ENCODE assay signal across 16 mouse cellular contexts in the genomic region with DNA sequence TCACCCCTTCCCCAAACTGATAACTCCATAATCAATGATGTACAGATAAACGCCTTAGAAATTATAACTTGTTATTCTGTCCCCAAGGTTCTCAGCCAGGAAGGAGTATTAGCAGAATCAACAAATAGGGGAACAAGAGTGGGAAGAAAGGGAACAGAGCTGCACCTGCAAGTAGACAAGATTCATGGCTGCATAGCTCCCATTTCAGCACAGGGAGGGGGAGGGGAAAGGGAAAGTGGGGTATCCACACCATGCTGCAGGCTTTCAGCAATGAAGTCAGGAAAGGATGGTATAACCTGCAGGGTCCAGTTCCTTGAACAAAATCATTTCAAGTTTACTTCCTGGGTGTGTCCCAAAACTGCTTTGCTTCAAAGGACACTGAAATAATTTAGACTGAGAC.
"Had no signal": no experiment of that assay in that cellular context is flagged by ENCODE, and none has a peak within 500 bp of the region (broad histone marks: within the 10 kb centered on the region; RNA-seq: fewer than 3 reads in every experiment).

No protein-coding gene starts in this region.

- H3K9ac ChIP-seq: neural tube, embryonic 13.5 days; neural tube, embryonic 15.5 days; stomach, embryonic 15.5 days had no signal

- H3K27ac ChIP-seq: neural tube, embryonic 13.5 days; neural tube, embryonic 15.5 days; stomach, embryonic 15.5 days; stomach, postnatal 0 days had no signal

- H3K4me2 ChIP-seq: neural tube, embryonic 13.5 days; neural tube, embryonic 15.5 days; stomach, embryonic 15.5 days had no signal

- DNase-seq: retina, postnatal 1 day; right cerebral cortex, adult 18-20 months; right cerebral cortex, postnatal 14 days; right cerebral cortex, postnatal 25 days; right cerebral cortex, postnatal 4 days; spleen, adult 18-20 months; thymus, adult 18-20 months; thymus, adult 2 months; thymus, postnatal 14 days; thymus, postnatal 25 days; thymus, postnatal 36 days; thymus, postnatal 4 days had no signal

- H3K4me3 ChIP-seq: neural tube, embryonic 13.5 days; neural tube, embryonic 15.5 days; stomach, embryonic 15.5 days had no signal

- H3K36me3 ChIP-seq: neural tube, embryonic 13.5 days; neural tube, embryonic 15.5 days; stomach, embryonic 15.5 days had no signal

- H3K4me1 ChIP-seq: neural tube, embryonic 15.5 days; stomach, embryonic 15.5 days had no signal

- H3K9me3 ChIP-seq: neural tube, embryonic 13.5 days; neural tube, embryonic 15.5 days; stomach, embryonic 15.5 days had no signal

- H3K27me3 ChIP-seq: neural tube, embryonic 15.5 days; stomach, embryonic 15.5 days had no signal
